Mouse (Mus musculus) G1E-ER4 (cell line): ENCODE data around the gene Med25. TPM values are rescaled to one million over a fixed set of nuclear protein-coding genes. Genes with fewer than 3 reads are reported as not detected.

ENCODE experiments used
- GATA1 ChIP-seq: IDR thresholded peaks from one replicate; pipeline ENCODE4 v1.8.0; 2012; ENCODE audit warnings: low read length, inconsistent platforms
- polyA plus RNA-seq: library from polyadenylated mRNA; stranded (reverse); fragments of >175 nt; gene quantifications from 2 replicates; pipeline ENCODE4 v1.2.3, GENCODE M21; 2012

Gene Med25
- polyA plus RNA-seq, 1 experiment = 719 TPM

- TF ChIP-seq GATA1 = no peak
Measured at GRCm38 (mm10) chr7:44857905-44858304, 34.6 kb downstream of the Med25 start.

GRCm38 (mm10) chr7:44857042-44857552, 35.4 kb downstream of the Med25 start, which contains the start of gene Pnkp:
Gene Pnkp, plus strand, starts transcription at chr7:44857139.
- TF ChIP-seq GATA1 = no peak

- no peak for TF ChIP-seq GATA1
Measured at GRCm38 (mm10) chr7:44856265-44856916, 36.1 kb downstream of the Med25 start.

- no peak for TF ChIP-seq GATA1
Measured at GRCm38 (mm10) chr7:44855036-44855435, 37.5 kb downstream of the Med25 start.

GRCm38 (mm10) chr7:44854356-44855031, 38.0 kb downstream of the Med25 start:
- TF ChIP-seq GATA1 = no peak

GRCm38 (mm10) chr7:44853596-44854355, 38.7 kb downstream of the Med25 start:
- TF ChIP-seq GATA1 = no peak

- TF ChIP-seq GATA1 = no peak
Measured at GRCm38 (mm10) chr7:44853065-44853464, 39.4 kb downstream of the Med25 start.

GRCm38 (mm10) chr7:44852259-44853027, 40.1 kb downstream of the Med25 start:
- no peak for TF ChIP-seq GATA1

GRCm38 (mm10) chr7:44851625-44852234, 40.8 kb downstream of the Med25 start:
- TF ChIP-seq GATA1 = no peak

- TF ChIP-seq GATA1 = no peak
Measured at GRCm38 (mm10) chr7:44850789-44851624, 41.5 kb downstream of the Med25 start.

GRCm38 (mm10) chr7:44850146-44850545, 42.4 kb downstream of the Med25 start:
- no peak for TF ChIP-seq GATA1

- no peak for TF ChIP-seq GATA1
Measured at GRCm38 (mm10) chr7:44849416-44850111, 42.9 kb downstream of the Med25 start.
